Mouse (Mus musculus): Measurements from ENCODE around the gene Insc. TPM values are rescaled to one million over a fixed set of nuclear protein-coding genes. Genes with fewer than 3 reads are reported as not detected.
"Not testable (repeated sequence)": the region's sequence is repeated elsewhere in the genome, so short reads cannot be mapped to it uniquely, and the experiment has no call there.

Gene Insc
- polyA plus RNA-seq, 1 experiment from 2014 or later = 2.2 TPM

DNA sequence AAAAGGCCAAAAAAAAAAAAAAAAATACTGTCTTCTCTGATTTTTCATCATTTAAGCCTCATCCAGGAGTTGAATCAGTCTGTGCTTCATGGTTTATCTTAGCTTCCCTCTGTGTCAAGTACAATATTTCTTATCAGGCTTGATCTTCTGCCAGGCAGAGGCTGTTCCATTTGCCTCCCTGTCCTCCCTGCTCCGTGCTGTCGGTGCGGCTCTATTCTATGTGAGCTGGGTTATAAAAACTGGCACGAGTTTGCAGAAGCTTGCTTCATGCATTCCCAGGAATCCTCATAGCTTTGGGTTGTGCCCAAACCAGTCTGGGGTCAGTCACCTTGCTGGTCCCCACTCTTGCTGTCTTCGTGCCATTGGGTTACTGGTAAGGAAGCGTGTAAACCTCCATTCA, 12.3 kb upstream of the Insc start:
- H3K27ac ChIP-seq (ENCODE audit: low read depth, low read length) = no peak overlapping the region

DNA sequence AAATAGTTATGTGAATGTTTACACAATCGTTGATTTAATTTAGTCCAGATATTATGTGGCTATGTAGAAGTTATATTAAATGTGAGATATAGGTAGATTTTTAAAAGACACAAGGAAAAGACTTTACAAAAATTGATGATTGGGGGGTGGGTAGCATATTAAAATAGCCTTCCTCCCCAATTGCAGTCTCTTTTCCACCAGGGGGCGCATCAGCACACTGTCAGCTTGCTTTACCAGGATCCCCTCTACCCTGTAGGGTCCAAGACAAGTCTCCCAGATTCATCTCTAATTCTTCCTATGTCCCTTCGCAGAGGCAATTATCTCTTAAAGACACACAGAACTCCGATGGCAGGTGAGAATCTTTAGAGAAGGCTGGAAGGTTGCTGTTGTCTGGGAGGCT, 11.8 kb upstream of the Insc start:
- H3K27me3 ChIP-seq (ENCODE audit: control insufficient read depth, insufficient read depth, low read length); DNase-seq (ENCODE audit: low spot score, missing footprints); H3K36me3 ChIP-seq (ENCODE audit: control insufficient read depth, insufficient read depth, low read length); H3K9ac ChIP-seq (ENCODE audit: low read length); ATAC-seq (ENCODE audit: low FRiP score); H3K4me1 ChIP-seq (ENCODE audit: control insufficient read depth, insufficient read depth, low read length); H3K27ac ChIP-seq (ENCODE audit: low read depth, low read length); H3K4me3 ChIP-seq (ENCODE audit: low read depth, low read length); H3K4me2 ChIP-seq; H3K9me3 ChIP-seq (ENCODE audit: control insufficient read depth, low read length): not testable (repeated sequence)
- WGBS = 38% methylated on average over 4 of the region's 4 CpGs

More for the DNA sequence above, 12.3 kb upstream of the Insc start:
- DNase-seq (ENCODE audit: low spot score, missing footprints) (no peak), ATAC-seq (ENCODE audit: low FRiP score) (no peak)
- WGBS = 85% methylated on average over 6 of the region's 6 CpGs
- Histone ChIP-seq H3K9me3 (ENCODE audit: control insufficient read depth, low read length) (no peaks in the 10 kb centered on the region), H3K4me3 (ENCODE audit: low read depth, low read length) (no peak overlapping the region), H3K4me2 (no peak overlapping the region), H3K36me3 (ENCODE audit: control insufficient read depth, insufficient read depth, low read length) (no peaks in the 10 kb centered on the region), H3K9ac (ENCODE audit: low read length) (no peak overlapping the region), H3K27me3 (ENCODE audit: control insufficient read depth, insufficient read depth, low read length) (no peaks in the 10 kb centered on the region), H3K4me1 (ENCODE audit: control insufficient read depth, insufficient read depth, low read length) (no peaks in the 10 kb centered on the region)

DNA sequence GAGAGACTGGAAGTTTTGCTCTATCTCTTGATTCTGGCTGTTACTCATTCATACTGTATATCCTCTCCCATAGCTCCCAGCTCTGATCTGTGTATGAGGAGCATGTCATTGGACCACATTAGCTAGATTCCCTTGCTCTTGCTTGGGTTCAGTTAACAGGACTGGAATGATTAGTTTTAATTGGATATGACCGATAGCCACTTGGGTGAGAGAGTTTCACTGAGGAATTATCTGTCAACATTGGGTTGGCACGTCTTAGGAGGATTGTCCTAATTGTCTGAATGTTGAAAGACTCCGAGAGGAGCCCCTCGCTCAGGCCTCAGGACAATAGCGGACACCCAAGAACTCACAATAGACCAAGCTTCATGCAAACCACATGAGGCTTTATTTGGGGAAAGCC, 7.2 kb upstream of the Insc start:
- no peaks in the 10 kb centered on the region for H3K36me3 ChIP-seq (ENCODE audit: control insufficient read depth, insufficient read depth, low read length)
- no peak overlapping the region for H3K9ac ChIP-seq (ENCODE audit: low read length)
- H3K4me1 ChIP-seq (ENCODE audit: control insufficient read depth, insufficient read depth, low read length) = no peaks in the 10 kb centered on the region
- no peaks in the 10 kb centered on the region for H3K27me3 ChIP-seq (ENCODE audit: control insufficient read depth, insufficient read depth, low read length)
- ATAC-seq (ENCODE audit: low FRiP score) = no peak
- H3K4me2 ChIP-seq = no peak overlapping the region
- WGBS = 53% methylated on average over 5 of the region's 5 CpGs
- no peak overlapping the region for H3K27ac ChIP-seq (ENCODE audit: low read depth, low read length)
- H3K9me3 ChIP-seq (ENCODE audit: control insufficient read depth, low read length) = no peaks in the 10 kb centered on the region
- no peak overlapping the region for H3K4me3 ChIP-seq (ENCODE audit: low read depth, low read length)
- no peak for DNase-seq (ENCODE audit: low spot score, missing footprints)

DNA sequence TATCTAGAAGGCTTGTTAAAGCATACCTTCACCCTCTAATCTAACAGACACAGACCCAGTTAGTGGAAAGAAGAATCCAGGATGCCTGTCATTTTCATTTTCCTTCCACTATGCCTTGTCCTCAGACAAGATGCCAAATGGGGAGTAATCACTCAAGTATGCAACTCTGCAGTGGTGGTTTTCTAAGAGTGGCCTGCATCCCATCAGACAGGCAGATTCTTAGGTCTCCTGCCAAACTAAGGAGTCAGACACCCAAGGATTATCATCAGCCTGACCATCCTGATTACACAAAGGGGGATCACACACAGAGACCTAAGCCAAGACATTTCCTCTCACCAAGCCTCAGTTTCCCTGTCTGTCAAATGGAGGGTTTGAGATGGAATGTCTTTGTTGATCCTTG, 5.3 kb upstream of the Insc start:
- no peak overlapping the region for H3K4me2 ChIP-seq
- H3K9ac ChIP-seq (ENCODE audit: low read length) = no peak overlapping the region
- DNase-seq (ENCODE audit: low spot score, missing footprints) (no peak), ATAC-seq (ENCODE audit: low FRiP score) (no peak)
- H3K36me3 ChIP-seq (ENCODE audit: control insufficient read depth, insufficient read depth, low read length) = no peaks in the 10 kb centered on the region
- H3K27ac ChIP-seq (ENCODE audit: low read depth, low read length) = no peak overlapping the region
- H3K9me3 ChIP-seq (ENCODE audit: control insufficient read depth, low read length) = no peaks in the 10 kb centered on the region
- no peaks in the 10 kb centered on the region for H3K4me1 ChIP-seq (ENCODE audit: control insufficient read depth, insufficient read depth, low read length)
- H3K27me3 ChIP-seq (ENCODE audit: control insufficient read depth, insufficient read depth, low read length) = no peaks in the 10 kb centered on the region
- no peak overlapping the region for H3K4me3 ChIP-seq (ENCODE audit: low read depth, low read length)

DNA sequence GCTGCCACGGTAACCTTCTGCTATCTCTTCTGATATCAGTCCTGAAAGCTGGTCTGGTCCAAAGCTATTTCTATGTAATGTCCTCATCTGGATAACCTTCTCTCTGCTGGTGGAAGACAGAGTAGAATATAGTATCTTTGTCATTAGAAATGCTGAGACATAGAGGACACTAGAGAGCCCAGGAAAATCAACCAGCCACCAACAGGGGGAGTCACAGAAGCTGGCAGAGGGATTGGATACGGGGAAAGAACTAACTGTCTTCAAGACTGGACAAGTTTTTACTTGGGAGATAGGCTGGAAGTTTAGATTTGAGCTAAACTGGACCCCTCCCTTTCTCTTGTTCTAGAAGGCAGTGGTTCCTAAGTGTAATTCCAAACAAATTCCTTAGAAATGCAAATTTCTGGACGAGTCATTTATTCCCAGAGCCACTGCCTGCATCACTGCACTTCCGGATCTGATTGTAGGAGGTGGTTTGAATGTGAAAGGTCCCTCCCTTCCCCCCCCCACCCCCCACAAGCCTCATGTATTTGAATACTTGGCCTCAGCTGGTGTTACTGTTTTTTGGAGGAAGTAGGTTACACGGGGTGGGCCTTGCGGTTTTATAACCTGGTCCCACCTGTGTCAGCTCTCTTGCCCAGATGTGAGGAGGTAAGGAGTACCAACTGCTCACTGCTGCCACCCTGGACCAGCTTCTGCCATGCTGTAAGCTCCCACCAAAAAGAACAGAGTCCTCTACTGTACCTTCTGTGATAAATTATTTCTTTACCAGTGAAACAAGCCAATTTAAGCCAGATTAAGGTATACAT, 2.9 kb upstream of the Insc start:
- peaks cover 3% of the 10 kb centered on the region; the same call in 1 of the 2 replicates for H3K27me3 ChIP-seq (ENCODE audit: control insufficient read depth, insufficient read depth, low read length)
- WGBS = 52% methylated on average over 6 of the region's 6 CpGs
- H3K4me2 ChIP-seq = no peak overlapping the region
- no peak overlapping the region for H3K27ac ChIP-seq (ENCODE audit: low read depth, low read length)
- ATAC-seq (ENCODE audit: low FRiP score) = no peak
- H3K36me3 ChIP-seq (ENCODE audit: control insufficient read depth, insufficient read depth, low read length) = no peaks in the 10 kb centered on the region
- H3K9me3 ChIP-seq (ENCODE audit: control insufficient read depth, low read length) = no peaks in the 10 kb centered on the region
- no peak overlapping the region for H3K4me3 ChIP-seq (ENCODE audit: low read depth, low read length)
- peak; percentile 87 for DNase-seq (ENCODE audit: low spot score, missing footprints)
- no peak overlapping the region for H3K9ac ChIP-seq (ENCODE audit: low read length)
- H3K4me1 ChIP-seq (ENCODE audit: control insufficient read depth, insufficient read depth, low read length) = no peaks in the 10 kb centered on the region

DNA sequence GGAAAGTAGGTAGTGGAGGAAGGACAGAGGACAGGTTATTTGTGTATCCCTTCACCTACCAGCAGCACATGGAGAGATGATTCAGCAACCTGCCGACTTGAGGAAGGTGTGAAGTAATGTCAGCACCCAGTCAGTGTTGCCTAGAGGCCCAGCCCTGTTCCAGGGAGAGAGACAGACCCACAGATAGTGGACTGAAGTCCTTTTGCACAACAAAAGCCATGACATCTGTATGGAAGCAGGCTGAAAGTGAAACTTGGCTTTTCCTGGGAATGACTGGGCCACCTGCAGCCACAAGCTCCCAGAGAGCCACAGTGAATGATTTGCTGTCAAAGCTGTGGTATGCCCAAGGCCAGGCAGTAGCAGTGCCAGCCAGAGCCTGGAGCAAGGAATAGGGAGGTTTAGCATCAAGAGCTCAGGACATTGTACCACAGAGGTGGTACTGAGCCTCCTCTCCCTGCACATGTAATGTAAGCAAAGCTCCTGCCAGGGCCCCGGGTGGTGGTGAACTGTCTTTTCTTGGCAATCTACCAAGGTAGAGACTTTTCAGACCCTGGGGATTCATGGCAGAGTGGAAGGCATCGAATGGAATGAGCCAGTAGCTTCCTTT, 1.2 kb downstream of the Insc start:
- no peak overlapping the region for H3K27ac ChIP-seq (ENCODE audit: low read depth, low read length)
- no peaks in the 10 kb centered on the region for H3K36me3 ChIP-seq (ENCODE audit: control insufficient read depth, insufficient read depth, low read length)
- H3K4me1 ChIP-seq (ENCODE audit: control insufficient read depth, insufficient read depth, low read length) = 0 out of 2 replicates have a peak, but pooled peaks cover 4% of the 10 kb centered on the region
- H3K9ac ChIP-seq (ENCODE audit: low read length) = no peak overlapping the region
- no peaks in the 10 kb centered on the region for H3K9me3 ChIP-seq (ENCODE audit: control insufficient read depth, low read length)
- H3K27me3 ChIP-seq (ENCODE audit: control insufficient read depth, insufficient read depth, low read length) = peaks cover 3% of the 10 kb centered on the region; the same call in 1 of the 2 replicates
- WGBS = 67% methylated on average over 3 of the region's 3 CpGs
- ATAC-seq (ENCODE audit: low FRiP score) = no peak
- H3K4me2 ChIP-seq = no peak overlapping the region
- no peak for DNase-seq (ENCODE audit: low spot score, missing footprints)
- no peak overlapping the region for H3K4me3 ChIP-seq (ENCODE audit: low read depth, low read length)

DNA sequence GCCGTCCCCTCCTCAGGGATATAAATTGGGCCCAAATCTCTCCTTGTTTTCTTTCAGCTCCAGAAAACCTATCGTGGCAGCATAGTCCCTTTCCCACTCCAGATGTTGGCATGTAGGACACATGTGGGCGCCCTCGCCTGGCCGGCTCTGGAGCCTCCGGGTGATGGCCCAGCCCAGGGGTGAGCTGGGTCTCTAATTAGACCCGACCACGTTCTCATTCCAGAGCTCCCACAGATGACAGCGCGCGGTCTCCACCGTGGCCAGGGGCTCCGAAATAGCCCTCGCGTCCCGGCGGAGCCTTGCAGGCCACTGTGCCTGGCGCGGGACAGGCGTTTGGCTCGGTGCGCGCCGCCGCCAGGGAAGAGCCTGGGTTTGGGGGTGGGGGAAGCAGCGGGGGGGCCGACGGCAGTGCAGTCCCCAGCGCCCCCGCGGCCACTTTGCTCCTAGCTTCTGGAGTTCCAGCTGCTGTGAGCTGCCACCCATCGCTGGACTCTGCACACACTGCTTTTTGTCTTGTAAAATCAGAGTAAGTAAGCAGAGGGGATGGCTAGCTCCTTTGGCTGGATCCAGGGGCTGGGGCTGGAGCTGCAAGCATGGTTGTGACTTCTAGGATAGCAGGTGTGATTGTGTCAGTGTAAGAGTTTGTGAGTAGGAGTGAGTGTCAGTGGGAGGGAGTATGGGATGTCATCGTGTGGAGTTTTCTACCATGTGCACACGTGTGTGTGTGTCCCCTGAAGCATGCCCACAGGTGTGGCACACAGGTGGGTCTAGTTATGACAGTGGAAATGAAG, 2.2 kb downstream of the Insc start:
- peaks cover 3% of the 10 kb centered on the region; the same call in 1 of the 2 replicates for H3K27me3 ChIP-seq (ENCODE audit: control insufficient read depth, insufficient read depth, low read length)
- no peaks in the 10 kb centered on the region for H3K9me3 ChIP-seq (ENCODE audit: control insufficient read depth, low read length)
- H3K9ac ChIP-seq (ENCODE audit: low read length) = peak overlapping the region; percentile 39
- H3K27ac ChIP-seq (ENCODE audit: low read depth, low read length) = no peak overlapping the region
- H3K36me3 ChIP-seq (ENCODE audit: control insufficient read depth, insufficient read depth, low read length) = no peaks in the 10 kb centered on the region
- ATAC-seq (ENCODE audit: low FRiP score) (peak; percentile 78), DNase-seq (ENCODE audit: low spot score, missing footprints) (no peak)
- peak overlapping the region; percentile 62 for H3K4me2 ChIP-seq
- 5% methylated on average over 34 of the region's 34 CpGs for WGBS
- H3K4me1 ChIP-seq (ENCODE audit: control insufficient read depth, insufficient read depth, low read length) = 0 out of 2 replicates have a peak, but pooled peaks cover 4% of the 10 kb centered on the region
- peak overlapping the region; percentile 30 for H3K4me3 ChIP-seq (ENCODE audit: low read depth, low read length)

DNA sequence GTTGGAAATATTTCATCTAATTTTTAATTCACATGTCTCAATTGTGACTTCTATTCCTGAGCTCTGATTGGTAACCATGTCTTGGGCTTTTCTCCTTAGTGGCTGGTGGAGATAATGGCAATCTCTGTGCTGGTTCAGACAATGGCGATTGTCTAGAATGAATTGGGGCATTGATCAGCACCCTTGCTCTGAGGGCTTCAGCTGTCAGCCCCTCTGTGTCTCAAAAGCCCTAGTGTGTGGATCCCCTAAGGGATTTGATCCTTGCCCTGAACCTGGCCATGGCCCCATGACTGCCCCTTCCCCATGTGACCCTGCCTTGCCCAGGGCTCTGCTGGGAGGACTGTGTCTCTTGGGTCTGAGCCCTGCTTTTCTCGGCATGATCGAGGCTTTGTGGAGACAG, 4.1 kb downstream of the Insc start:
- Histone ChIP-seq H3K27ac (ENCODE audit: low read depth, low read length) (no peak overlapping the region), H3K4me1 (ENCODE audit: control insufficient read depth, insufficient read depth, low read length) (0 out of 2 replicates have a peak, but pooled peaks cover 4% of the 10 kb centered on the region), H3K9me3 (ENCODE audit: control insufficient read depth, low read length) (no peaks in the 10 kb centered on the region), H3K9ac (ENCODE audit: low read length) (no peak overlapping the region), H3K4me2 (no peak overlapping the region), H3K4me3 (ENCODE audit: low read depth, low read length) (no peak overlapping the region), H3K27me3 (ENCODE audit: control insufficient read depth, insufficient read depth, low read length) (peaks cover 3% of the 10 kb centered on the region; the same call in 1 of the 2 replicates), H3K36me3 (ENCODE audit: control insufficient read depth, insufficient read depth, low read length) (no peaks in the 10 kb centered on the region)
- ATAC-seq (ENCODE audit: low FRiP score) (no peak), DNase-seq (ENCODE audit: low spot score, missing footprints) (no peak)
- WGBS = 61% methylated on average over 3 of the region's 3 CpGs

DNA sequence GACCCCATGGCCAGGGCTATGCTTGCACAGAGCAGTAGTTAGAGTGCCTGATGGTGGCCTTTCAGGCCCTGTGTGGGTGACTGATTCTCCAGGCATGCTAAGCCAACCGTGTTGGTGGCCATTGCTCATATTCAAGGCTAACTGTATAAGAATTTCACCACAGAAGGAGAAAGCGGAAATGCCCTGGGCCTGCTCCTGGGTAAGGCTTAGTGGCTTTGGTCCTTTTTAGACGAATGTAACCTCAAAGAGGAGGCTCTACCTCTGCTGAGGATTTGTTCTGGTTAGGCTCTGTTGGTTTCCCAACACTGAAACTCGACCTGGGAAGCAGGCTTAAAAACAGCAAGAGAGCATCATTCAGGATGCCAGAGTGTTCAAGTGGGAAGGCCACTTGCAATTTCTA, 4.7 kb downstream of the Insc start:
- Histone ChIP-seq H3K4me2 (no peak overlapping the region), H3K4me3 (ENCODE audit: low read depth, low read length) (no peak overlapping the region), H3K9me3 (ENCODE audit: control insufficient read depth, low read length) (no peaks in the 10 kb centered on the region), H3K9ac (ENCODE audit: low read length) (no peak overlapping the region), H3K36me3 (ENCODE audit: control insufficient read depth, insufficient read depth, low read length) (no peaks in the 10 kb centered on the region), H3K27ac (ENCODE audit: low read depth, low read length) (no peak overlapping the region), H3K27me3 (ENCODE audit: control insufficient read depth, insufficient read depth, low read length) (peaks cover 3% of the 10 kb centered on the region; the same call in 1 of the 2 replicates), H3K4me1 (ENCODE audit: control insufficient read depth, insufficient read depth, low read length) (0 out of 2 replicates have a peak, but pooled peaks cover 4% of the 10 kb centered on the region)
- 58% methylated on average over 4 of the region's 4 CpGs for WGBS
- ATAC-seq (ENCODE audit: low FRiP score) (no peak), DNase-seq (ENCODE audit: low spot score, missing footprints) (no peak)
